Mouse (Mus musculus): ENCODE measurements around the gene Ankrd44.

GRCm38 (mm10) chr1:54850077-54850476 is 76.1 kb downstream of the Ankrd44 start:
- TF ChIP-seq GATA1 (IDR thresholded peaks at IDR 0.05; ENCODE audit: borderline replicate concordance, low read length) = no peak
- TF ChIP-seq FLI1 (IDR thresholded peaks at IDR 0.05; ENCODE audit: low read length) = no peak

All from megakaryocyte, embryonic 14.5 days (primary cell).